Comparison of ENCODE assay signal across 8 mouse cellular contexts in genomic region chr5:83440259-83440658, GRCm38 (mm10).
DNase-seq lines count a peak whose midpoint lies in the region; ATAC-seq and TF ChIP-seq lines count a peak whose summit lies in the region.

No protein-coding gene starts in this region.

- no peaks in the 10 kb centered on the region for H3K9me3 ChIP-seq in limb, embryonic 10.5 days (replicated peaks)

- no peaks in the 10 kb centered on the region for H3K36me3 ChIP-seq in kidney, adult 2 months (ENCODE audit: control insufficient read depth, insufficient read depth, low read length)
- no peaks in the 10 kb centered on the region for H3K36me3 ChIP-seq in limb, embryonic 10.5 days

- H3K4me3 ChIP-seq in kidney, adult 2 months (ENCODE audit: insufficient read depth, low read depth, low read length): no peak overlapping the region
- no peak overlapping the region for H3K4me3 ChIP-seq in limb, embryonic 10.5 days

- peak; percentile 22 for DNase-seq in kidney, adult 2 months
- no peak for DNase-seq in kidney, adult 11 months
- peak; percentile 28 for DNase-seq in Muller cell, postnatal 12 days (ENCODE audit: inconsistent ontology term)
- DNase-seq in cerebellum, postnatal 14 days: peak; percentile 73 to 79
- DNase-seq in limb, embryonic 10.5 days (ENCODE audit: low spot score): peak; percentile 71
- peak; percentile 50 to 67 for DNase-seq in right cerebral cortex, adult 2 months (ENCODE audit: low spot score in 2 of 2)
- no peak for DNase-seq in urinary bladder, adult 2 months (ENCODE audit: low spot score)

- no peaks in the 10 kb centered on the region for H3K4me1 ChIP-seq in kidney, adult 2 months (ENCODE audit: control insufficient read depth, insufficient read depth, low read length)
- H3K4me1 ChIP-seq in limb, embryonic 10.5 days: no peaks in the 10 kb centered on the region

- TF ChIP-seq POLR2A in kidney, adult 2 months (IDR thresholded peaks at IDR 0.05; ENCODE audit: low read depth, low read length): no peak

- 4% methylated on average over 3 of the region's 3 CpGs for WGBS in kidney, adult 2 months
- 9% methylated on average over 3 of the region's 3 CpGs for WGBS in limb, embryonic 10.5 days

- peak; percentile 76 for ATAC-seq in granulocyte monocyte progenitor cell, adult 5-6 weeks (replicated peaks; ENCODE audit: poor library complexity, severe bottlenecking)

- H3K27me3 ChIP-seq in kidney, adult 2 months (replicated peaks; ENCODE audit: control insufficient read depth, insufficient read depth, low read length): no peaks in the 10 kb centered on the region
- no peaks in the 10 kb centered on the region for H3K27me3 ChIP-seq in limb, embryonic 10.5 days (ENCODE audit: low read depth, poor library complexity, severe bottlenecking)

- H3K27ac ChIP-seq in kidney, adult 2 months (ENCODE audit: insufficient read depth, low read depth, low read length): no peak overlapping the region
- no peak overlapping the region for H3K27ac ChIP-seq in limb, embryonic 10.5 days

- TF ChIP-seq CTCF in kidney, adult 2 months (conservative IDR thresholded peaks at IDR 0.05; ENCODE audit: insufficient read depth, insufficient read length, low read depth, low read length): peak; percentile 38; the same call in 1 of the 2 replicates

Comparison
In these comparisons a context has a peak if more than half of its experiments do, and no peak if none do; other contexts are left out.
1. DNase-seq: peak in kidney, adult 2 months (single experiment), Muller cell, postnatal 12 days (single experiment), cerebellum, postnatal 14 days (2 of 2), limb, embryonic 10.5 days (single experiment) and right cerebral cortex, adult 2 months (2 of 2); none in kidney, adult 11 months (single experiment) and urinary bladder, adult 2 months (single experiment).